Mouse (Mus musculus) kidney, postnatal 10 days (tissue): ENCODE data around the gene Itga8.

Experiments used
- DNase-seq: peaks from one replicate; pipeline ENCODE4 v3.0.0; 2021; ENCODE audit warnings: mixed read lengths

Itga8 gene

DNA sequence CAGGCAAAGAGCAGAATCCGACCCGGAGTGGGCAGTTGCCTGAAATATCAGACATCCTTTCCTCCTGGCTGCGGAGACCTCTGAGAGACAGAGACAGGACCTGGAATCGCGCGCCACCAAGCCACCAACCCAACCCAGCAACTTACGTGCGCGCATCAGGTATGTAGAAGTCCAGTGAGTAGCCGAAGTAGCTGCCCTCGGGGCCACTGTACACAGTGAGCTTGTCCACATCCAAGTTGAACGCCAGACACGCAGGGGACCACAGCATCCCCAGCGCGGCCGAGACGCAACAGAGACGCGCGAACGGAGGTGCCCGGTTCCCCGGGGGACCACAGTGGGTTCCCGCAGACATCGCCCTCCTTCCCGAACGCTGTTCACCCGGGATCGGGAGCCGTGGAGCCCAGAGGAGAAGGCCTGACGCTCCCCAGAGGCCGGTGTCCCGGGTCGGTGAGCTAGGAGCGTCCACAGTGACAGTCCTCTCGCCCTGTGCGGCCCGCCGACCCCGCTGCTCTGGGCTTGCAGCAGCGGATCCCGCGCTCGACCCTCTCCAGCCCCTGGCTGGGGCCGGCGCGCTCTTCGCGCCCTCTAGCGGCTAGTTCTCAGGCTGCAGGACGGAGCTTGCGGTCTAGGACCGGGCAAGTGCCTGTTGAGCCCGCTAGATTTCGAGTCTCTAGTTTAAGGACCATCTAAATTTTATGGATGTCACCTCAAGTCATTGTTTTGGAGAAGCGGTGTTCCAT lies at the start of gene Itga8:
Gene Itga8, minus strand, starts transcription at position 492 of the 740 bp plus-strand sequence.
- peak; percentile 95 for DNase-seq

DNA sequence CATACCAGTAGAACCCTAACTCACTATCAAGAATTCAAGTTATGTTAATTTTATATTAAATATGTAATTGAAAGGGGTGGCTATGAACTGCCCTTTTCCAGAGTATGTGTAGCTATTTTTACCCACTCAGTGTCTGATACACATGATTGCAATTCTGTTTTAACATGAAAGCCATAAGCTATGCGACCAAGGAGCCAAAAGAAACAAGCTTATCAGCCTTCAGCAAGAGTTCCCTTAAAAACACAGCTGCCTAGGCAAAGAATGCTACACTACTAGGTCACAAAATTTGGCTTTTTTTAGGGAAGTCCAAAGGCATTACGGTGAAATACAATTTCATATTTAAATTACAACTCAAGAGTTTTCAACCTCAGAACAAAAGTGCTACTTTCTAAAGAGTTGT lies 47.2 kb upstream of the Itga8 start:
- DNase-seq = no peak

DNA sequence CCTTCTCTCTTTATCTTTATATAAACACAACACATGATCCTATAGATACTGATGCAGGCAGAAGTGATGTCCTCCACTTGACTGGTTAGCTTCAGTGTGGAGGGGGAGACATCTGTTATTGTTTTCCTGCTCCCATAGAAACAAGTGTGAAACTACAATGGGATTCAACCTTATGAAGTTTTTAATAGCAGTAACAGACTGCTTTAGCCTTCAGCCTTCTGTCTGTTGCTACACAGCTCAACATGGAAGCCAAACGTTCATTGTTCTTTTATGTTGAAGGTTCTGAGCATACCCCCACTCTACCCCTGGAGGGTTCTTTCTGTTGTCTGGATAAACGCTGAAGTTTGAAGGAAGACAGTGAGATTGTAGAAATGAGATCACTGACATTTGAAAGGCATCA lies 30.2 kb upstream of the Itga8 start:
- no peak for DNase-seq

DNA sequence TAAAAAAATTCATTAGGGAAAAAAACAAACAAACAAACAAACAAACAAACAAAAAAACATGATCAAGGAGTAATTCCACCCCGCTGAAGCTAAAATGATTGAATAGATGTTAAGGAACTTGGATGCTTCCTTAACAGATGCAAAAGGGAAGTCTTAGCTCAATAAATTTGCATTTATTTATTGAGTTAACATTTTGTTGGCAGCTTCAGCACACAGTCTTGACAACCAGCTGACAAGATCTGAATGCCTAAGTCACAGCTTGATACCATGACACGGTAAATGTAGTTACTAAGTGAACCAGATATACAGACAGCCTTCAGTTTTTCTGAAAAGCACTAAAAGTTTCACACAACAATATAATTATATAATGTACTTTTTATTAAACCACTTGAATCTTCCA lies 27.9 kb upstream of the Itga8 start:
- no peak for DNase-seq

DNA sequence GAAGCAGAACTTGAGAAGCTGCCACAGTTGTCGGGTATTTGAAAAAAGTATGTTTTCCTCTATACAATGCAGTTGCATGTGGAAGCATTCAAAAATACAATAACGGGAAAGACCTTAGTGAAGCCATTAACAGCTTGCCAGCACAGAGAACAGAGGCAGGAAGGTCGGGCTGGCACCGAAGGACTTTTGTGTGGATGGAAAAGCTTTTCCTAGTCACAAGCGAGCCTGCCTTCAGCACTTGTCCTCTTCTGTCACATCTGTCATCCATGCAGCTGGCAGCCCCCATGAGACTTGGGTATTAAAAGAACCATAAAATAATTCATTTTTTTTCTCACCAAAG lies 27.3 kb upstream of the Itga8 start:
- DNase-seq = no peak

DNA sequence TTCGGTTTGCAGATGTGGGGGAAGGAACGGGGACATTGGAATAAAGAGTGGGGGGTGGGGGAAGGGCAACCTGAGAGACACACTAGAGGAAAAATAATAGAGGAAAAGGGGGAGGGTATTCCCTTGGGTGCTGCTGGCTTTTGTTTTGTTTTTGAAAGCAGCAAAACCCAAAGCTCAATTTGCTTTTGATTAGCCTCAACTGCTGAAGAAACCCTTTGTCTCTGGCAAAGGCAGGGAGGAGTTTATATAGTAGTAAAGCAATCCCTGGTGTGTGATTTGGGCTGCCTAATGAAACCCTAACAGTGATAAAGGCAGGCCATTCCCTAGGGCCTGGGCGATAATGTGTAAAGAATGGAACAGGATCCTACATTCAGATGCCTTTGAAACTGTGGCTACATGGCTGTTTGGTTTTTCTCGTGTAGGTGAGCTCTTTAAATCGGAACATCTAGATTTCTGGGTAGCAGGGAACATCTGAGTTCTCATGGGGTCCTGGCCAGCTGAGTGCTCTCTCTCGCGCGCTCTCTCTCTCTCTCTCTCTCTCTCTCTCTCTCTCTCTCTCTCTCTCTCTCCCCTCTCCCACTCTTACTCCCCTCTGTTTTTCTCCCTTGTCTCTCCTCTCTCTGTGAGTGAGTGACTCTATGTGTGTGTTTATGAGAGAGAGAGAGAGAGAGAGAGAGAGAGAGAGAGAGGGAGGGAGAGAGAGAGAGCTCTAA lies 26.8 kb upstream of the Itga8 start:
- no peak for DNase-seq

DNA sequence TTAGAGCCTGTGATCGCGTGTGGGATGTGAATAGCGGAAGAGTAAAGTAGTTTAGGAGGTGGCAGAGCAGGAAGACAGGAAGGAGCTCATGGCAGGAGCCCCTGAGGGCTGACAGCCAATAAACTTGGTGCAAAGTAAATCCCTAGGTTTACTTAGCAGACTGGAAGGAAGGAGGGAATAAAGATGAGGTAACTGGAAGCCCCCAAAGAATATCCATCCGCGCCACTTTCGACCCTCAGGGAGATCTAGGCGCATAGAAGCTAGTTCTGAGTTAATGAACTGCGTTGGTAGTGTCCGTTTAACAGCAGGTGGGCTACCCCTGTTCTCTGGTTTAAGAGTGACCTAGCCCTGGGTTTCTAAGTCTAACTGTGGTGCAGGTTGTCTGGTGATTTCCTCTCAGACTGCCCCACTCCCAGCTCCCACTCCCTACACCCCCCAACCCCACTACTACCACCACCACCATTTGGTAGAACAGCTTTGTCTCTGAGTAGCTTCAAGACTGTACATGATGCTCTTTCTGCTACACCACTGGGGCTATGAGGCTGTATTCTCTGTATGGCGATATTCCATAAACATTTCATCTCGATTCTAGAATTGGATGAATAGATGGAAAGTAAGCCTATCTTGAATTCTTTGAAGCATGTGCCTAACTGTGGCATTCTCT lies 26.1 kb upstream of the Itga8 start:
- DNase-seq = no peak

DNA sequence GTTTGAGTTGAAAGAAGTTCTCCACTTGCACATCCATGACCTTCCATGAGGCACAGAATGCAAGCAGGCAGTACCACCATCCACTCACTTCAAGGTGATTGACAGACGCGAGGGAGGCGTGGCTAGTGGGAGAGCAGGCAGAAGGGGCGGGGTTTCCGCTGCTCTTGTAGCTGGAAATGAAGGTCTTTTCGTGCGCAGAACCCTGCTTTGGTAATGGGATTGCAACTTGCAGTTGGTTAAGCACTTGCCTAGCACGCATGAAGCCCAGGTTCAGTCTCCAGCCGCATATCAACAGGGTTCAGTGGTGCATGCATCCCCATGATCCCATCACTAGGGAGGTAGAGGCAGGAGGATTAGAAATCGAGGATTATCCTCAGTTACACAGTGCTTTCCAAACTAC lies 25.5 kb upstream of the Itga8 start:
- DNase-seq = peak; percentile 68

DNA sequence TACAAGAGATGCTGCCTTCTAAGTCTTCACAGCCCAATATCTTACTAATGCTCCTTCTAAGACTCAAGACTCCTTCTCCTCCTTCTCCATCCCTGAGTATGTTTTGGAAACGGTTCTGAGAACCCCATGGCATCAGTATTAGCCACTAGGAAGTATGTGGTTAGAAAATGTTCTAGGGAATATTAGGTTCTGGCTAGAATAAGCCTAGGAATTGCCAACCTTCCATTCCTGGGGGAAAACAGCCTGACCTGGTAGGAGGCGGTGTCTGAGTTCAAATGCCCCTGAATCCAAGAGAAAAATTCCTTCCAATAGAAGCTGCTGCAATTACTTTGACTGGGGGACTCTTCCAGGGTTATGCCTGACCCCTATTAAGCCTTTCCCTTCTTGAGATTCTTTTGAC lies 24.1 kb upstream of the Itga8 start:
- DNase-seq = no peak

DNA sequence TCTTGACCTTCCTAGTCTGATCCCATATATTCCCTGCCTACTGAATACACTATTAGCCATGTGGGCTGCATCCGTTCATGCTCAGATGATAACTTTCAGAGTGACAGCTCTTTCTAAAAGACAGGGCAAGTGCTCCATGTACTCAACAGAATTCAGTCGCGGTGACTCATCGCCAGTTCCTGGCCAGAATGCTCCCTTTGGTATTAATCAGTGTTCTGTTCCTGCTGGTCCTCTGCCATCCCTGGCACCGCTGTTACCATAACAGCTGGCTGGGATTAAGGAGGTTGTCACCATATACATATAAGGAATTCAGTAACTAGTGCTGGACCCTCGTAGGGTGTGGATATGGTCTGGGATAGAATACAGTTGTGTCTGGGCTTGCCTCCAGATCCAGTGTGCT lies 23.7 kb upstream of the Itga8 start:
- DNase-seq = peak; percentile 27

DNA sequence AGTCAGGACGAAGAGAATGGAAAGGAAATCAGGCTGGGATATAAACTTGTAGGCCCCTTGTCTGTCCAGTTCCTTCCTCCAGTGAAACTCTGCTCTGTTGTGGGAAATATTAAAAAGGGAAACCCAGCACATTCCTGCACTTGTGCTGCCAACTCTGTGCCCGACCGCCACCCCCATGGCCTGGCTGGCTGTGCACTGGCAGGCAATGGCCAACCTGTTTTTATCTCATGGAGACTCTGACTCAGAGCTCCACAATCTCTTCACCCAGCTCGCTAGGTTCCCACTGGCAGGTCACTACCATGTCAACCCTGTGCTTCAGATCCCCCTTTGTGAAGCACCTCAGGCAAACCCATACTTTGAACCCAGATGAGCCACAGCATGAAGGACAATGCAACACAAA lies 19.2 kb upstream of the Itga8 start:
- DNase-seq = no peak

DNA sequence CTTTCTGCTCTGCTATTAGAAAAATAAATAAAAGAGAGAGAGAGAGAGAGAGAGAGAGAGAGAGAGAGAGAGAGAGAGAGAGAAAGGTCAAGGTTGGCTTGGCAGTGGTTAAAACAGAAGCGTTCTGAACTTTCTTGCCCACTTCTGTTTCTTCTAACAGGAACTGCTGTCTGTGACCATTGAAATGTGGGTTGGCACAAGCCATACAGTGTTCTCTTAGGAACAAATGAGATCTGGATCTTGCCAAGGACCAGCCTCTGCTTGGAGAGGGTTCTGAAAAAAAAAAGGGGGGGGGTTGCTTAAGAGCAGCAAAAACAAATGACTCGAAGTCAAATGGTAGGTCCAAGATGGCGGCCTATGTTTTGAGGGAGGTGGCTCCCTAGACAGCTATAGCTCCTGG lies 17.0 kb upstream of the Itga8 start:
- no peak for DNase-seq

DNA sequence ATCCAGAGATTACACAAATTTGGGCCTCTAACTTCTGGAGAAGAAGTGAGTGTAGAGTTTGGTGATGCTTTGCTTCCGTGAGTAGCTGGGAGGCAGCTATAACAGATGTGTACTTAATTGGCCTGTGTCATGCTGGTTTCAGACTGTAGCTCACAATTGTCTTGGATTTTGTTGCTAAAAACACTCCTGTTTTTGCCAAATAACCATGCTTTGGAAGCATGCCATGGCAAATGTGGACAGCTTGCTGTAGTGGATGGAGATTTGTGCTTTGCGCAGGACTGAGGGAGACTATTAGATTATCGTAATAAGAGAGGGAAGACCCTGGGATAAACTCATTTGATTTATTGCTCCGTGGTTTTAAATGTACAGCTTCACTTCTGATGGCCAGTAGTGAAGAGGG lies 16.3 kb upstream of the Itga8 start:
- DNase-seq = no peak

DNA sequence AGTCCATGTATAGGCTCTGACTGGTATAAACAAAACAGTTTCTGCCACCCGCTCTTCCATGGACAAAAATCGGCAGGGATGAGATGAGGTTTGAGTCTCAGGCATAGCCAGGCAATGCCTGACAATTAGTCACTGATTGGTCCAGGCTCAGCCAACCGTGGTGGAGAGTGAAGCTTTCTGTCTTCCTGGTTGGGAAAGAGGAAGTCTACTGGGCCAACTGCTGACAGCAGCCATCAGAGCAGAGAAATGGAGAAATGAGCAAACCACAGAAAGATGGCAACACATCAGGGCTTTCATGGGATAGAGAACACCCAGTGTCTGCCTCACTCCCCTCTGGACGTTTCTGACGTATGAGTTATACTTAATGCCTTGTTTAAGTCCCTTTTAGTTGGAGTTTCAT lies 15.6 kb upstream of the Itga8 start:
- no peak for DNase-seq

DNA sequence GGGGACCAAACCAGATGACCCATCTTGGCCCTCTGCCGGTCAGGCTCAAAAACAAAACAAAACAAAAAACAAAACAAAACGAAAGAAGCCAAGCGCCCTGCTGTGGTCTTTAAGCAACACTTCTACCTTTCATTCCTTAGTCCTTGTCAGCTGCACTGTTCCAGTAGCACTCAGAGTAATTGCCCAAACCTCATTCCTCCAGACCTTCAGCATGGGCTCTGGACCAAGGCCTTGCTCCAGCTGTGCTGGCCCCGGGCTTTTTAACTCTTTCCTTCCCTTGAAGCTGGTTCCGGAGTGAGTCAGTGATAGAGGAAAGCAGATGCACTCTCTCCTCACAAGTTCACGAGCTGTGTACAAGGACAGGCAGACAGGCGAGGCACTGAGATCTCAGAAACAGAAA lies 14.6 kb upstream of the Itga8 start:
- peak; percentile 57 for DNase-seq

DNA sequence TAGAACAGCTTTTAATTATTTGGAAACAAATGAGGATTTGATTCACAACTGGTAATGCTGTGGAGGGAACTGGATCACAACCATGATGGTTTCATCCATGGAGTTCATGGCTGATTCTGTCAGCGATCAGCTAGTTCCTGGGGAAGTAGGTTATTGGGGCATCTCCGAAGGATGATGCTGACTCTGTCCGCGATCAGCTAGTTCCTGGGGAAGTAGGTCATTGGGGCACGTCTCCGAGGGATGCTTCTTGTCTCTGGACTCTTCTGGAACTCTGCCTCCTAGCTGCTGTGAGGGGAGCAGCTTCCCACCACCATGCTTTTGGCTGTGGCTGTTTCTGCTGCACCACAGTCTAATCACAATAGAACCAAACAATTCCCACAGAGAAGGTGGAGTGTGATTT lies 12.3 kb upstream of the Itga8 start:
- no peak for DNase-seq

DNA sequence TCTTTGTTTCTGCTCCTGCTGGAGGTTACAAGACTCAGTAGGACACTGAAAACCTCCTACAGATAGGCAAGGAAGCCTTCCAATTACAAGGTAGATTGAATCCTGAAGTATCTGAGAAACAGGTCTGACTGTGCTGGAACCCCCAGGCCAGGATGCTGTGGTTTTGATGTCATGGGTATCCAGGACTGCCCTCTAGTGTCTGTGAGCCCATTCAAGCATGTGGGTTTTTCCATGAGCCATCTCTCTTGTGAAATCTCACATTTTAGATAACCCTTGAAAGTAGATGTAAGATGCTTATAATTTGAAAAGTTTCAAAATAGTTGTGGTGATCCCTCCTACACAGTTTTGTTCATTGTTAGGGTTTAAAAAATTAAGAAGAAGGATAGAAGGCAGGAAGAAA lies 6.7 kb upstream of the Itga8 start:
- DNase-seq = peak; percentile 32

DNA sequence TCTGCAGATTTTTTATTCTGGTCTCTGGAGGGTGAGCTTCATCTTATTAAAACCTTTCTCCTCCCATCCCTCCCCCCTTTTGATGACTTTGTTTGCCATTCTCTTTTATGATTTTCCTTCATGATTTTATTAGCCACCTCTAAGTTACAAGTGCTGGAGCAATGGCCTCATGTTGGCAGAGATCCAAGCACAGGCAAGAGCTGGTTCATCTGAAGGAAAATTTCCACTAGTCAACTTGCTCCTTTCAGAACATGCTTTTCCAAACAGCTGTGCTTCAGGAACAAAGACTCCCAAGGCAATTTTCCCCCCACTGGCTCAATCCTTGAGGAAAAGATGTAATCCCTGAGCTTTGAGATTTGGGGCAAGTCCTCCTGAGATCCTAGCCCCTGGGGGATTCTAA lies 5.6 kb upstream of the Itga8 start:
- peak; percentile 57 for DNase-seq

DNA sequence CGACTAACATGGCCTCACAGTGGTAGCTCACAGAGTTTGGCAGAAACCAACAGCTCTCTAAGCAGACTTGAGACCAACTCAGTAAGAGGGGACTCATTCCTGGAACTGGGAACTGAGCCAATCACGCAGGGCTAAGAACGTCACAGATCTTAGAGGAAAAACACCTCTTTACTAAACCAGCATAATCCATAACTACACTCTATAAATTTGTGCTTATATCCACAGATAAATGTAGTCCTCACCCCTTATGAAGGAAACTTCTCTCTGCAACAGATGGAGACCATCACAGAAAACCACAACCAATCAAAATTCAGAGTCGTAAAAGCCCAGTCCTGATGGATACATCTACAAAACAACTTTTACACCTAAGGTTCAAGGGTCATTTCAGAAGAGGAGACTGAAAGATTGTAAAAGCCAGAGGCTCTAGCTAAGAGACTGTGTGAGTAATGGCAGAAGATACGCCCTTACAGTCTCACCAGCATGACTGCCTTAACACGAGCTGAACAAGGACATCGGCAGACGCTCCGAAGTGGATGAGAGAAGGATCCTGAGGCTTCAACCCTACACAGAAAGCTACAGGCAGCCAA lies 3.4 kb upstream of the Itga8 start:
- DNase-seq = no peak

DNA sequence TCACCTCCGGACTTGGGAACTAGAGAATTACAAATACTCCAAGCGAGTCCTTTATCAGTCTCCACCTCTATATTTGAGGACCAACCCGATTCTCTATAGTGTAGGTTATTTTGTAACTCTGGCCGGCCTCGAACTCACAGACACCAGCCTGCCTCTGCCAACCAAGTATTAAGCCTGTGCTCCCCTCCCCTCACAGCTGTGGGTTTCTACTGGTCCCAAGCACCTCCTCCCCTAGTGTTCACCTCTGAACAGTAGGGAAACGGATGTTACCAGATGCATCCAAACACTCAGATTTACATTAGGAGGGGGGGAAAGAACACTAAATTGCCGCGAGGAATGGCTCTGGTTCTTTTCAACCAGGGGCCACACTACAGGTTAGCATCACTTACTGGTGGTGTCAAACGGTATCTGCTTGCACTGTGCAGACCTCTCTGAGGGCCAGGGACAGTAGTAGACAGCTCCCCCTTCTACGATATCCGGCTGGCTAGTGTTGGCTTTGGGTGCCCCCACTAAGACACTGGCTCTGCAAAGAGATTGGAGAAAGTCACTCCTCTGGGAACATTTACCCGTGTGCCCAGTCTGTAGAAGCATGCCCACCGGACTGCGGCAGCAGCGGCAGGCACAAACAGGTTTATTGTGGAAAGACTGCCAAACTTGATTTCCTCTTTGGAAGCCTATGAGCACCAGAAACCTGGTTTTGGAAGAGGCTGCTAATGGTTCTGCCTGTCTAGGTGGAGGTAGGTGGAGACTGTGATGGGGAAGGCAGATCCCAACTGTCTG lies 1.1 kb downstream of the Itga8 start:
- DNase-seq = peak; percentile 45

DNA sequence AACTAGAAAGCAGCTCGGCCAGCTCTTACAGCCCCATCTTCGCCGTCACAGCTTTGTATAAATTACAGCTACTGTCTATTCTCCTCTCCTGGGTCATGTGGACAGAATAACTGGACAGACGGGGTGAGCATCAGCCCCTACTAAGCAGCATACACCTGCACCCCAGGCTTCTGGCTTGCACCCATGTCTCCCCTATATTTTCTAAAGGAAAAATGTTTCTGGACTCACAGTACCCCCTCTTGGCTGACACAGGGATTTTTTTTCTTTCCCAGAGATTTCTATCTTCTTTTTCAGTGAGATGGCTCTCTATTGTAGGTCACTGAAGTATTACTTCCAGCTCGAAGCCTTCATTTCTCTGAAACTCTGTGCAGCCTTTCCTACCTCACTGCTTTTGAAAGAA lies 4.4 kb downstream of the Itga8 start:
- DNase-seq = no peak

DNA sequence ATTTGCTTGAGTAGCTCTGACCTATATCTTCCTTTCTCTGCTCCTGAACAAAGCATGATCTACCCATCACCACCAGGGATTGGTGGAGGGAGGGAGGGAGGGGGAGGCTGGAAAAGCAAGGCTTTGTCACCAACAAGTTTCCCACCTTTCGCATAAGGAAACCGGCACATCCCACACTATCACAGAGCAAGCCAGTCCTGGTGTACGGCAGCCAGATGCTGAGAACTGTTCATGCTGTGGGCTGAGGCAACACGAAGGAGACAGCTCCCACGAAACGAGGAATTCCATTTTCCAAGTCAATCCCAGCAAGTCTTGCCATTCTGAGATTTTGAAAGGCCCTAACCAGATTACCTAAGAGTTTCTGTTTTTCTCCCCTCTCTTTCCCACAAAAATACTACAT lies 6.6 kb downstream of the Itga8 start:
- no peak for DNase-seq

DNA sequence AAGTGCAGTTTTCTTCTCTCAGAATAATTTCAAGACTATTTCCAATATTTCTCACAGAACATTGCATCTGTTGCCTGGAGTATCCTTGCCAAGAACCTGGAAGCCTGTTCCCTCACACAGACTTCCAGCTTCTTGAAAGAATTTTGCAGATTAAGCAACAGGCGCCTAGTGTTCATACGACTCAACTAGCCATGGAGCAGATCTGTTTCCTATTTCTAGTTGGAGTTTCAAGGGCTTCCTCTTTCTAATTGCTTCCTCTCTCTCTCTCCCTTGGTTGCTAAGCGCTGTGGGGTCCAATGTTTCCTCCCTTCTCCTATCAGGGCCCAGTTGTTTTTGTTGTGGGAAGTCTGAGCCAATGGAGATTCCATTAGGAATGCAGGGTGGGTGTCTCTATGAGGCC lies 7.7 kb downstream of the Itga8 start:
- peak; percentile 24 for DNase-seq
